Mouse (Mus musculus): ENCODE data around the gene Lmna.

- TF ChIP-seq POLR2A (IDR thresholded peaks at IDR 0.05; ENCODE audit: extremely low read depth, insufficient read depth, low read length) = no peak
- TF ChIP-seq CTCF (IDR thresholded peaks at IDR 0.05; ENCODE audit: low read depth, low read length) = no peak
These were observed 21.9 kb upstream of the Lmna start for GRCm38 (mm10) chr3:88531348-88532298.

Measured in liver, adult 2 months (tissue).